Mouse (Mus musculus) forelimb bud, embryonic 11.5 days (tissue): ENCODE measurements at regions not wholly inside any gene's neighbourhood (a gene's known extent, or its start where the extent isn't known, plus 50 kb on each side); places are given as distances from the start of the nearest gene placed in this dataset.

Experiments
- DNase-seq: peaks from one replicate; pipeline ENCODE4 v3.0.0-alpha.2; 2012; ENCODE audit warnings: low read depth, low spot score

GRCm38 (mm10) chr1:186444701-186445131 lies 261.1 kb downstream of the Tgfb2 start:
- DNase-seq: no peak

DNA sequence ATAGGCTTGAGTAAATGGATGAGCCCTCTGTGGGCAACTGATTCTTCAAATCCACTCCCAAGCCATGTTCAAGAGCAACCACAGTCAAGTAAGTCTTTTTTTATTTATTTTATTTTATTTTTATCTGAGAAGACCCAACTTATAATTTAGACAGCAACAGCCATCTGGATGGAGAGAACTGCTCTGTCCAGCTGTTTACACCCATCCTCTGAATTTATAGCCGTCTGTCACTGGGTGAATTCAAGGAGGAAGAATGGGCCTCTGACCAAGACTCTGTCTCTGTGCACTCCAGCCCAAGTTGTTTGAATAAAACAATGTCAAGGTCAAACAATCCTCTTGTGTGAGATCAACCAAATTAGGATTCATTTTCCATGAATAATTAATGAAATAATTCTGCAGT lies 263.6 kb downstream of the Tgfb2 start:
- no peak for DNase-seq

DNA sequence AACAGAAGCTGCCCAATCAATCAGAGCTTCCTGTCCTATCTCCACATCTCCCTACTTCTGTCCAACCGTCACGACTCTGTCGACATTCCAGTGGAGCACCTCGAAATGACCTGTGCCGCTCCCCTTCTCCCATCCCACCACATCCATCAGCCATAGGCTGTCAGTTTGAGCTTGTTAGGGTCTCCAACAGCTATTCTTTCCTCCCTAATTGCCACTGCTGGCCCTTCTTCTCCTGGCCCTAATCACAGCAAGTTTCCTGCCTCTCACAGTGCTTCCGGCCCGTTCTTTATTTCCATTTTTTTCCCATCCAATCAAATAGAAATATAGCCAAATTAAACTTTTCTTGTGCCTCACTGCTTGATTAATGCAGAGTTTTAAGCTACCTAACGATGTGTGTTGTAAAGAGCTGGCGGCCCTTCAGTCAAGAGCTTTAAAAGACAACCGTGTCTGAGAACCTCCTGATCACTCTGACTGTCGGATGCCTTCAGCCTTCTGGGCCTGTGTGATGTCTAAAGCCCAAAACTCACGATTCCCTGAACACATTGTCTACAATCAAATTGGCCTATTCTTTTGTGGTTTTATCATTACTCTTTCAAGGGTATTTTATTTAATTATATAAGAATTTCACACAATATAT lies 270.3 kb downstream of the Tgfb2 start:
- DNase-seq: peak; percentile 62

GRCm38 (mm10) chr1:186434782-186435181 lies 271.0 kb downstream of the Tgfb2 start:
- DNase-seq: no peak

DNA sequence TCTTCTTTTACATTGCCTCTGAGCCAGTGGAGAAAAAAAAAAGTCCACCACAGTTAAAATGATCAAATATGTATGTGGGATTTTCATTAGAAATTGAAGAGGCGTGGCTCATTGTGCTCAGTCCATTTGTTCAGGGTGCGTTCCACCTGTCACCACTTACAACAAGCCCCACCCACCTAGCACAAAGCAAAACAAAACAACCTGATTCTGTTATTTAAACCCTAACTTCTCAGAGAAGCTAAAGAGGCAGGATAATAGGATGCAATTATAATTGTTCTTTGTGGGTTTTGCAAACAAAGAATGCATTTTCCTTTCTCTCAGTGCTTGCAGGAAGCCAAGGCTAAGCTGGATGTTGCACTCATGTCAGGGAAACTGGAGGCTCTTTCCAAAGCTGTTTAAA lies 271.8 kb downstream of the Tgfb2 start:
- DNase-seq: no peak

GRCm38 (mm10) chr1:186433169-186433665 lies 272.6 kb downstream of the Tgfb2 start:
- no peak for DNase-seq

GRCm38 (mm10) chr1:186425421-186425820 lies 280.4 kb downstream of the Tgfb2 start:
- DNase-seq: peak; percentile 35

- DNase-seq: no peak
These were observed 281.7 kb downstream of the Tgfb2 start for GRCm38 (mm10) chr1:186424084-186424483.

DNA sequence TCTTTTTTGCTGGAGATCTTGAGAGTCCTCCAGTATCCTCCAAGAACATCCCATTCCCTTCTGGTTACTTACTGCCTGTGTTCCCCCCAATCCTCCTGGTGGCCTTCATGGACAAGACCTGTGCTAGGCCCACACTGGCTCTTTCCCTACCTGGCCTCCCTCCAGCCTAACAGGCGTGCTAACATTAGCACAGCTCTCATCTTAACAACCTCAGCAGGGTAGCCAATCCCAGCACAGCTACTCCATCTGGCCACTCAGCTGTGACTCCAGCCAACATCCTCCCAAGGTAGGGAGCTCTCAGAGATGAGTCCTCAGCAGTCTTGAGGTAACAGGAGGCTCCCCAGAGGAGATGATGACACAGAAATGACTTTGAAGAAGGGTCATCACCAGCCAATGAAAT lies 288.7 kb downstream of the Tgfb2 start:
- DNase-seq: no peak

DNA sequence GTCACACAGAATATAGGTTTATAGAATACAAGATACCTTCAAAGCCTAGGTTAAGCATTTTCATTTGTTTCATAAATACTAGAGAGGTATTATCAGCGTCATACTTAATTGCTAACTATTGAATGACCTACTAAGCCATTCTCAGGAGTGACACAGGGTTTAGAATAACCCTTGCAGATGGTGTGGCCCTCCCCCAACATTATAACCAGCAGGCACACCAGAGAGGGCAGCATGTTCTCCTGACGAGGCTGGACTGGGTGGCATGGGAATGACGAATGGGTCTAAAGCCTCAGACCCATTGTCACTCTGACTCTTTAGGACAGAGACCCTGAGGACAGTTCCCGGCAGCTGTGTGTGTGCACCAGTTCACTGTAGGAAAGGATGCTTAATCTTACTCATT lies 290.5 kb downstream of the Tgfb2 start:
- no peak for DNase-seq

GRCm38 (mm10) chr1:186413886-186414245 lies 291.9 kb downstream of the Tgfb2 start:
- no peak for DNase-seq

DNA sequence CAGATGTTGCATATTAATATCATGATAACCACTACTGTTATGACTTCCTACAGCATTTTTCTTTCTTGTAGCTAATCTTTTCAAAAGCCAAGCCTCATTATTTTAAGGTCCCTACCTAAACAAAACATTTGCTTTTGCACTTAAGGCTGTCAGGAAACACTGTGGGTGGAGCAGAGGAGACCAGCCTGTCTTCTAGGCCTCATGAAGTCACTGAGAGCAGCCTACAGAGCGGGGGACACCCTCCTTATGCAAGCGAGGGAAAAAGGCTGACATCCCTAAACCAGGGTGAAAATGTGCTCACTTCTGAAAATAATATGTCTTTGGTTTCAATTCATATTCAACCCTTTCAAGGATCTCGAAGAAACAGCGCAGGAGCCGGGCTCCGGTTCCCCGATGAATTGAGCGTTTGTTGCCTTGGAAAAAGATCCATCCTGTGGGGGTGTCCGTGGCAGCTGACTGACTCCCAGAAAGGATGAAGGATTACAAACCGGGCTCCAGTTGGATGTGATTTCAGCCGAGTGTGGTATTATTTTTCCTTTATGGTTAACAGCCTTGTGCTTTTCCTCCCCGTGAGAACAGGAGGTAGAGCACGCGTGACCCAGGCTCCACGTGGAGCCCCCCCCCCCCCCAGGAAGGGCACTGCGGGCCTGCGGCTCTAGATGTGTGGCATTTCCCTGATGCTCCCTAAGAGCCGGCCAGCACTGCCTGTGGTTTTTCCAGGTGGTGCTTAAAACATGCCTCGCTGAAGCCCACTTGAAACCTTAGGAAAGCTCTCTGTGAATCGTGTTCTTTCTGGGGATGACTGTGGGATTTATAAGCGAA lies 292.5 kb downstream of the Tgfb2 start:
- no peak for DNase-seq

GRCm38 (mm10) chr1:186412296-186412695 lies 293.5 kb downstream of the Tgfb2 start:
- no peak for DNase-seq

- DNase-seq: no peak
These were observed 291.9 kb upstream of the Lyplal1 start for GRCm38 (mm10) chr1:186408986-186409441.

- DNase-seq: no peak
These were observed 290.5 kb upstream of the Lyplal1 start for GRCm38 (mm10) chr1:186407656-186408055.

DNA sequence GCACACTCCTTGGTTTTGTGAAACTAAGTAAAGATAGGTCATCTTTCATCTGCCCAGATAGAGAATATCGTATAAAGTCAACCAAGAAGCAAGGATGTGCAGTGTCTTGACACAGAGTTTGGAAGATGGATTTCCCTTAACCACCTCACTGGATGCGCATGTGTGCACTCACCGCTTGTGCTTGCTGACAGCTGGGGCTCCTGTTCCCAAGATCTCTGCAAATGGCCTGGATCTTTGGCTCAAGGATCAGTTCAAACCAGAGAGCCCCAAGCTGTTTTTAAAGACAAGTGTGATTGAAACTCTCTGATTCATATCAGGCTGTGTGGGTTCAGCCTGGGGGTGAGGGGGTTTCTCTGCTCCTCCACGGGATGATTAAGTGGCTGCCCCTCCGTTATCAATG lies 288.6 kb upstream of the Lyplal1 start:
- DNase-seq: no peak

- DNase-seq: no peak
These were observed 282.7 kb upstream of the Lyplal1 start for GRCm38 (mm10) chr1:186399762-186400161.

- DNase-seq: no peak
These were observed 275.9 kb upstream of the Lyplal1 start for GRCm38 (mm10) chr1:186393005-186393404.

- DNase-seq: no peak
These were observed 267.3 kb upstream of the Lyplal1 start for GRCm38 (mm10) chr1:186384440-186384839.

- no peak for DNase-seq
These were observed 266.3 kb upstream of the Lyplal1 start for GRCm38 (mm10) chr1:186383453-186383852.

DNA sequence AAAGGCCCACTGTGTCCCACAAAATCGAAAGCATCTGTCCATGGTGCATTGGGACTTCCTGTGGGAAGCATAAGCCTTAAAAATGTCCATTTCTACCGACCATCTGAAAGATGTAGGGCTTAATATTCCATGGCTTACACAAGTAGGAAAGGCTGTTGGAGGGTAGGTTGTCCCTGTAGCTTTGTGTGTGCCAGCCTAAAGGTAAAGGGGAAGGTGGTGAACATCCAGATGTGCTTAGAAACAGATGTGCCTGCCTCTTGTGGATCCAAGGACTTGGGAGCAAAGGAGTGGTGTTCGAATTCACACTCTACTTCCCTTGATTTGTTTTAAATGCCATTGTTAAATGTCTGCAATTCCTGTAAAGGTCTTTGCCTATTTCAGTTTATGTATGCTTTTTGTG lies 265.9 kb upstream of the Lyplal1 start:
- DNase-seq: no peak

- DNase-seq: peak; percentile 66
These were observed 263.1 kb upstream of the Lyplal1 start for GRCm38 (mm10) chr1:186379938-186380847.
